Mouse (Mus musculus): Measurements from ENCODE around the gene Olfr1378. TPM values are rescaled to one million over a fixed set of nuclear protein-coding genes. Genes with fewer than 3 reads are reported as not detected.

Gene Olfr1378
- polyA plus RNA-seq (2012; rRNA removed), result not detected in 2 replicates

DNA sequence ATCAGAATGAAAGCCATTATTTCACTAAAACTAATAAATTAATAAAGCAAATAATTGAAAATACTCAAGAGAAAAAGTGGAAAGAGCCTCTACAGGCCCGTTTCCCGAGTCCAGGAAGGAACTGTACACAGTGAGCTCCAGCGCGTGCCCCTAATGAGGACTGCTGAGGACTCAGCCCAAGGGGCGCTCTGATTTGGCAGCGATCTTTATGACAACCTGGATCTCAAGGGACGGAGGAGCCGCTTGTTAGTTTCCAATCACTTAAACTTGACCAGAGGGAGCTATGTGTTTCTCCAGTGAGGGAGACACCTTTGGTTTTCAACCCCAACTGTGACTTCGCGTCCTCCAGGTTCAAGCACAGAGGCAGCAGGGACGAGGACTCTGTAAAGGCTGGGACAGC lies at the start of gene Olfr1378:
Olfr1378 (plus strand) TSS at position 301 of the 400 bp plus-strand sequence.

DNA sequence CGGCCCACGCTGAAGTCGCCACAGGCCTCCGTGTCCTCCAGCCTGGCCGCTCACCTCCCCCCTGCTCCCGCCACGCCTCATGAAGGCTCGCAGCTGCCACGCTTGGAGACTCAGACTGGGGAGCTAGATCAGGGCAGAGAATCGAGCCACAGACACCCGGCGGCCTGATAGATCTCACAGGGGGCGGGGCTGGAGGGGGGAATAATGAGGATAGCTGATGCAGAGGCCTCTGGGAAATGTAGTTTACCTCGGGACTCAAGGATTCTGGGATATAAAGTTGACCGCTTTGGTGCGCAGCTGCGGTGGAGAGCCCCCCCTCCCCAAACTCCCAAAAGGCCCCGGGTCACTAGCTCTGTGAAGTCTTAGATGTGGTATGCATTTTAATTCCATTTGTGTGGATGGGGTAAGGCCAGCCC lies 34.9 kb upstream of the Olfr1378 start, which contains the start of gene Zfp354b:
Zfp354b (minus strand) TSS at position 183 of the 416 bp plus-strand sequence.

DNA sequence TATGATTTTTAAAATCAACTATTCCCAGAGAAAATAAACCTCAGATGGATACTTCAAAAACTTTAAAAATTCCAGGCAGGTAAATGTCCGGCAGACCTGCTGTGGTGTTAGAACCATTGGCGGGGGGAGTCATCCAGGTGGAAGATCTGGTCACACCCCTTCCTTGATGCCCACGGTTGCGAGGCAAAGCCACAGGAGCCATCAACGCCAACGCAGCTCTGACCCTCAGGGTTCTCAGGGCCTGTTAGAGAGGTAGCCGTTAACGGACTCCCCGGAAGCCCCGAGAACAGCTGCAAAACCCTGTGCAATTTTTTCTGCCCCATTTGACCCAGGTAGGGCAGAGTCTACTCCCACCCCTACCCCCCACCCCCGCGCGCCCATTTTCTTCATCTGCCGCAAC lies 22.8 kb upstream of the Olfr1378 start, which contains the start of gene 4933414I15Rik:
4933414I15Rik (minus strand) TSS at position 260 of the 400 bp plus-strand sequence.

DNA sequence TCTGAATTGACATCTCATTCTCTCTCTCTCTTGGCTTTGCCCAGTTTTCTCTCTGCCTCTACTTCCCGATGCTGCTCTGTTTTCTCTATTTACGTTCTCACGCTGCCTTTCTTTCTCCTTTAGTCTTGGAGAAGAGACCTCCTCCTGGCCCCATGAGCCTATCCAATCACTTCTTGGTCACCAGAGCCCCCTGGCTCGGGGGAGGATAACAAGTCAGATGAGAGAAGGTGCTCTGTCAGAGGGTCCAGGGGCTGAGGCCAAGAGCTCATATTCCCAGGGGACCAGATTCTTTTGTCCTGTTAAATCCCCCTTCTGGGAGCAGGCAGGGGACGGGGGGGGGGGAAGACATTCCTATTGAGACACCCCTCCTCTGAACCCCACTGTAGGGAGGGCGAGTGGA lies 12.7 kb upstream of the Olfr1378 start, which contains the start of gene Prop1:
Prop1 (minus strand) TSS at position 101 of the 400 bp plus-strand sequence.

DNA sequence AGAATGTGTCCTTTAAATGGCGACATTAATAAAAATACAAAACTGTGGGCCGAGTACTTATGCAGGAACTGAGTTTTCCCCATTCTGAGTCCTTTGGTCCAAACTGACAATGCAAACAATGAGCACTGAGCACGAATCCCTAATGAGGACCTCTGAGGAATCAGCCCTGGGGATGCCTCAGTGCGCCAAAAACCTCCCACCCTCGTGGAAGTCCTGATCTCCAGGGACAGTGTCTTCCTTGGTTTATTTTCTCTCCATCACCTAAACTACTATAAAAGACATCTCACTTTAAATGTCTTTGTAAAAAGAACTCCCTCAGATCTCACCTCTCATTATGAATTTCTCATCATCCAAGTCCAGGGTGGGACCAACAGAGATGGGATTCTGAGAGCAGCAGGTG lies 15.3 kb downstream of the Olfr1378 start, which contains the start of gene Olfr1377:
Olfr1377 (plus strand) TSS at position 301 of the 400 bp plus-strand sequence.

DNA sequence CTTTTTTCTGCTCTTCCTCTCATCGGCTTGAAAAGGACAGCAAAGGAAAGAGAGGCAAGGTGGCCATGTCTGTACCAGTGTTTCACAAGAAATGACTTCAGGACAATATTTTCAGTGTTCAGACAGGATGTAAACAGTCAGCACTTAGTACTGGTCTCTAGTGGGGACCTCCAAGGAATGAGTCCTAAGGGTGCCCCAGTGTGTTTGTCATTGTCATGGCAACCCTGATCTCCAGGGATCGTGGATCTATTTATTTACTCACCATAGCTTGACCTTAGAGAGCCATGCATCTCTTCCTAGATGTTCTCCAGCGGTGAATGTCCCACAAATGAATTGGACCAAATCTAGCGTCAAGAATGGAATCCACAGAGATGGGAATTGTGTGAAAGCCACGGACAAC lies 37.0 kb downstream of the Olfr1378 start, which contains the start of gene Olfr51:
Olfr51 (plus strand) TSS at position 301 of the 400 bp plus-strand sequence.

DNA sequence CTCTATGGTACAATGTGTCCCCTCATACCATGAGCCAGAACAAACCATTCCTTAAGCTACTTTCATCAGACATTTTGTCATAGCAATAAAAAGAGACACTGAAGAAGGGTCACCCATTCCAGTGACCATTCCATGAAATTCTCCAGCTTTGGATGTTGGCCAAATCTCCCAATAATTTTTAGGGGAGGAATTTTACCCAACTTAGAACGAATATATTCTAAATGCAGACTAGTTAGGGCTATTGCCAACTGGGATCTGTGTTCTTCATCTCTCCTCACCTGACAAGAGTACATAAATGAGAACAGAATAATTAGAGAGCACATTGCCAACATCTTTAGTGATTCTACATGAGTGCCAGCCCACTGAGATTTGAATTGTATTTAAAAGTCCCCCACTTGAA lies 47.6 kb downstream of the Olfr1378 start, which contains the start of gene Olfr54:
Olfr54 (plus strand) TSS at position 301 of the 400 bp plus-strand sequence.

Other genes starting within 250 kb of the Olfr1378 start
- gene Zfp354c, start 138.8 kb upstream of the Olfr1378 start, polyA plus RNA-seq (2012; rRNA removed), result 0.40 and 0.54 TPM in 2 replicates
- 0.08 and 0.09 TPM in 2 replicates for gene Zfp879, start 125.0 kb upstream of the Olfr1378 start, polyA plus RNA-seq (2012; rRNA removed)
- 0.05 and 0.12 TPM in 2 replicates for gene Grm6, start 115.8 kb upstream of the Olfr1378 start, polyA plus RNA-seq (2012; rRNA removed)
- gene Zfp454, start 78.9 kb upstream of the Olfr1378 start, polyA plus RNA-seq (2012; rRNA removed), result 0.31 and 0.41 TPM in 2 replicates
- 0.63 and 0.84 TPM in 2 replicates for gene Zfp2, start 50.4 kb upstream of the Olfr1378 start, polyA plus RNA-seq (2012; rRNA removed)
- 0.06 and 0.15 TPM in 2 replicates for gene Zfp354b, start 34.9 kb upstream of the Olfr1378 start, polyA plus RNA-seq (2012; rRNA removed)
- gene 4933414I15Rik, start 22.8 kb upstream of the Olfr1378 start, polyA plus RNA-seq (2012; rRNA removed), result not detected in 2 replicates
- 0.02 TPM in 1 of 2 replicates, not detected in the other for gene Prop1, start 12.8 kb upstream of the Olfr1378 start, polyA plus RNA-seq (2012; rRNA removed)
- not detected in 2 replicates for gene Olfr1377, start 15.4 kb downstream of the Olfr1378 start, polyA plus RNA-seq (2012; rRNA removed)
- not detected in 2 replicates for gene Olfr51, start 37.1 kb downstream of the Olfr1378 start, polyA plus RNA-seq (2012; rRNA removed)
- gene Olfr54, start 47.7 kb downstream of the Olfr1378 start, polyA plus RNA-seq (2012; rRNA removed), result not detected in 2 replicates
- not detected in 2 replicates for gene Olfr1375, start 81.6 kb downstream of the Olfr1378 start, polyA plus RNA-seq (2012; rRNA removed)
- gene Zfp354a, start 92.7 kb downstream of the Olfr1378 start, polyA plus RNA-seq (2012; rRNA removed), result 0.85 and 1.2 TPM in 2 replicates

All from liver, embryonic 14 days (tissue).